Mouse (Mus musculus): ENCODE results near the gene Sec22a. TPM values are rescaled to one million over a fixed set of nuclear protein-coding genes. Genes with fewer than 3 reads are reported as not detected.

The Sec22a gene
- 43.6 and 44.3 TPM in 2 replicates for polyA plus RNA-seq (2015; fragmentation: Nextera tagmentation; extraction: Ambion mirVana)

DNA sequence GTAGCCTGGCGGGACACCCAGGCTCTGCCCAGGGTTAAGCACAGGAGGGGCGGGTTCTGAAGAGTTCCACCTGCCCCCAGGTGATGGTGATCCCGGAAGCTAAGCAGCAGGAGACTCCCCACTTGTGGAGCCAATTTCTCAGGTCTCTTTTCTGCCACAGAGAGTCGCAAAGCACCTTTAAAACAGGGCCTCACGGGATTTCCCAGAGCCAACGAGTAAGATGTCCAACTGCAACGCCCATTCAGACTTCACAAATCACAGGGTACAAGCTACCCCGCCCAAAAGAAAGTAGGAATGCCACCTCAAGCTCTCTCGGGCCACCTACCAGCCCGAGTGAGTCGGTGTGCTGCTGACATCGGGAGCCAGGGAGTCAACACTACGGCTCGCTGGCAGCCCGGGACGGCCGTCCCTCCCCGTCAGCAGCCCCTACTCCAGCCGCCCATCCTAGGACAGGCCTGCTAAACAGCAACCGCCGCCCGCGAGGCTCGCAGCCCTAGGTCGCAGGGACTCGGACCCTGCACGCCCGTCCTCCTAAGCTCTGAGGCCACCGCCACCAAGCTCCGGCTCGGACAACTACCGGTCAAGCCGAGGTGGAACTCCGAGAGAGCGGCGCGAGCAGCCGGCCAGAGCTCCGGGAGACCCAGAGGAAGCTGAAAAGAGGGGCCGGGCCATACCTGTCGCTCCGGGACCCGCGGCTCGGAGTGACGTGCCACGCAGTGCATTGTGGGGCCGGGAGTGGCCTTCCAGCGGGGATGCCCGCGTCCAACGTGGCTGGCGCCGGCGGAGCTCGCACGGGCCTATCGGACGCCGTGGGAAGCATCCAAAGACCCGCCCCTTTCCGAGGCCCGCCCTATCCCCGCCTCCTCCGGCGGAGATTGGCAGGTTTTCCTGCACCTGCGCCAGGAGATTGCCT is at the start of gene Sec22a:
Gene Sec22a (minus strand): TSS at position 769 of the 913 bp plus-strand sequence.
- WGBS, result under 1% methylated on average over 67 of the region's 67 CpGs
- peaks cover 17% of the 10 kb centered on the region for H3K4me1 ChIP-seq (replicated peaks)
- peak within 1 kb of the TSS; percentile 70 for H3K4me3 ChIP-seq
- peak within 1 kb of the TSS; percentile 91 for H3K9ac ChIP-seq
- H3K27ac ChIP-seq, result peak within 1 kb of the TSS; percentile 89
- peak within 1 kb of the TSS; percentile 92 for H3K4me2 ChIP-seq
- no peaks in the 10 kb centered on the region for H3K9me3 ChIP-seq
- H3K36me3 ChIP-seq, result peaks cover 9% of the 10 kb centered on the region; the same call in 1 of the 2 replicates
- H3K27me3 ChIP-seq, result no peaks in the 10 kb centered on the region
- peak; percentile 100 for ATAC-seq (ENCODE audit: low FRiP score)

DNA sequence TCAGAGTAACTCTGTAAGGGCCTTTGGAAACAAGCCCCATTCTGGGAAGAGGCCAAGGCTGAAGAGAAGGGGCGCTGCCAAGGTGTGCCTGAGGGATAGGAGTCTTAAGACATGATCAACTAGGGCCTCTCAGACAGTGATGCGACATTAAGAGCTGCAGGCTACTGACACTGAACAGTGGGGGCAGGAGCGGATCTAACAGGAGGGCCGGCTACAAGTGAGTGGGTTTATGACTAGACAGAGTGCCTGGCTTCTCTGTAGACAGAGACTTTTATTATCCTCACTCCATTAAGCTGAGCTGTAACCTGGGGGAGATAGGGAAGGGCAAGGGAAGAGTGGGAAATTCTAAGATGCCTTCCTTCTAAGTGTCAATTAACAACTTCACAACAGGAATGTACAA is 43.0 kb upstream of the Sec22a start:
- Histone ChIP-seq H3K4me2 (no peak overlapping the region), H3K4me3 (no peak overlapping the region), H3K9me3 (no peaks in the 10 kb centered on the region), H3K27me3 (no peaks in the 10 kb centered on the region), H3K4me1 (replicated peaks) (peaks cover 10% of the 10 kb centered on the region; the same call in 1 of the 2 replicates), H3K36me3 (peaks cover 4% of the 10 kb centered on the region; the same call in 1 of the 2 replicates), H3K27ac (no peak overlapping the region), H3K9ac (no peak overlapping the region)
- 63% methylated on average over 4 of the region's 4 CpGs for WGBS
- 0 out of 2 replicates have a peak, but pooled peaks have one; percentile 39 for ATAC-seq (ENCODE audit: low FRiP score)

DNA sequence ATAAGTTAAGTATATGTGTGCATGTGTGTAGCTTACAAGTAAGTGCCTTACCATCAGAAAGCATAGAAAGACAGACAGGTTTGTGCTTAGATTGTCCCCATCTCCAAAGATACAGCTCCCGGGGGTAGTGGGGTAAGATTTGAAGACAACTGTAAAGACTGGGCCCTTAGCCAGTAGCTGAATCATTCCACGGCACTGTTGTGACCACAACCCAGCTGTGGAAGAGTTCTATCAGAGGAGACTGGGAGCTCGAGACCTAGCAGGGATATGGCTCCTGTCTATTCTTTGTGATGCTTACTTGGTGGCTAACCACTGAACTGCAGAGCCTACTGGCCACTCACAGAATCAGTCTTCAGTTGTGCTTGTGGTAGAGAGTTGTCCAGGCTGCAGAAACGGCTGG is 42.4 kb upstream of the Sec22a start:
- H3K36me3 ChIP-seq, result peaks cover 4% of the 10 kb centered on the region; the same call in 1 of the 2 replicates
- H3K4me3 ChIP-seq, result no peak overlapping the region
- H3K4me1 ChIP-seq (replicated peaks), result peaks cover 10% of the 10 kb centered on the region; the same call in 1 of the 2 replicates
- H3K4me2 ChIP-seq, result no peak overlapping the region
- H3K27ac ChIP-seq, result no peak overlapping the region
- H3K9ac ChIP-seq, result no peak overlapping the region
- no peaks in the 10 kb centered on the region for H3K9me3 ChIP-seq
- WGBS, result 89% methylated on average over 4 of the region's 4 CpGs
- ATAC-seq (ENCODE audit: low FRiP score), result no peak
- no peaks in the 10 kb centered on the region for H3K27me3 ChIP-seq

DNA sequence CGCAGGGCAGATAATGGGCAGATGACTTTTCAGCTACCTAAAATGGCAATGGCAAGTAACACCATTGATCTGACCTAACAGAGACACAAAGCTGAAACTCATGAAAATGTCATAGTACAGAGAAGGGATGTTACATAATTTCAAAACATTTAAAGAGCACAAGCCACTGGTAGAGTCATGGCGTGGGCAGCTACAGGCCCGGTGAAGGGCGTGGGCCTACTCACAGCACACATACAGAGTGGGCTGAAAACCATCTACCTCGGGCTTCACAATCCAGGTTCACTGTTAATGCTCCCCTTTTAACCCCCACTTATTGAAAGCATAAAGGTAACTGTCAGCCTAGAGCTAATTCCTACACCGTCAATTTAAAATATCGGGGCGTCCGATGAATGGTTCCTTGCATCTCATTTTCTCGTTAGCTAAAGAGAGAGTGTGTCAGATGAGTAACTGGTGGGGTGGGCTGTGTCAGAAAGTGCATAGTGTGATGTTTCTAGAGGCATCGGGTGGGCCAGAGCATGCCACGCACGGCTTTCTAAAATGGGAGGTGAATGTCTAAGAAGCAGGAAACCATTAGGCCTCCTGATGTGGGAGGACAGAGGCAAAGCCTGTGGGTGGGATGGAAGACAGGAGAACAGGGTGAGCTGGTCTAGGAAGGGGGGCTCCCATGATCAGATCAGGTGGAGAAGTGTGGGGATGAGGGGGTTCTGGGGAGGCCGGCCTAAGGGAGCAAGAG is 41.8 kb upstream of the Sec22a start:
- Histone ChIP-seq H3K9me3 (no peaks in the 10 kb centered on the region), H3K4me2 (no peak overlapping the region), H3K4me3 (no peak overlapping the region), H3K9ac (no peak overlapping the region), H3K36me3 (peaks cover 4% of the 10 kb centered on the region; the same call in 1 of the 2 replicates), H3K27me3 (no peaks in the 10 kb centered on the region), H3K4me1 (replicated peaks) (peaks cover 10% of the 10 kb centered on the region; the same call in 1 of the 2 replicates), H3K27ac (no peak overlapping the region)
- WGBS, result 89% methylated on average over 14 of the region's 14 CpGs
- no peak for ATAC-seq (ENCODE audit: low FRiP score)

DNA sequence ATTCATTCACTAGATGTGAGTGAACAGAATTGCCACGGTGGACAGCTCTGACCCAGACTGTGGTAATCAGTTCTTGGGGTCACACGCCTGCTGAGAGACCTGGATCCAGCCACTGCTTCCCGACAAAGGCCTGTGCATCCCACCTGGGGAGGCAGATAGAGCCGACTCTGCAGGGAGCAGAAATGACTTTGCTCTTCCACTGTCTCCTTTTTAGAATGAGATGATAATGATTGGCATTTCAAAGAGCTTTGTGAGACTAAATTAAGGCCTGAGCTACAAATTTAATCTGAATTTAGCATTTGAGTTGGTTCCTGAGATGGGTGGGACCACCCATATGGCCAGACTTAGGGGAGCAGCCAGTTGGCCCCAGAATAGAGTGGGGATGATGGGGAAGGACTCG is 41.1 kb upstream of the Sec22a start:
- no peak for ATAC-seq (ENCODE audit: low FRiP score)
- H3K36me3 ChIP-seq, result peaks cover 4% of the 10 kb centered on the region; the same call in 1 of the 2 replicates
- H3K4me3 ChIP-seq, result no peak overlapping the region
- no peak overlapping the region for H3K27ac ChIP-seq
- H3K27me3 ChIP-seq, result no peaks in the 10 kb centered on the region
- no peak overlapping the region for H3K9ac ChIP-seq
- H3K9me3 ChIP-seq, result no peaks in the 10 kb centered on the region
- H3K4me2 ChIP-seq, result no peak overlapping the region
- 47% methylated on average over 5 of the region's 5 CpGs for WGBS
- H3K4me1 ChIP-seq (replicated peaks), result peaks cover 10% of the 10 kb centered on the region; the same call in 1 of the 2 replicates

DNA sequence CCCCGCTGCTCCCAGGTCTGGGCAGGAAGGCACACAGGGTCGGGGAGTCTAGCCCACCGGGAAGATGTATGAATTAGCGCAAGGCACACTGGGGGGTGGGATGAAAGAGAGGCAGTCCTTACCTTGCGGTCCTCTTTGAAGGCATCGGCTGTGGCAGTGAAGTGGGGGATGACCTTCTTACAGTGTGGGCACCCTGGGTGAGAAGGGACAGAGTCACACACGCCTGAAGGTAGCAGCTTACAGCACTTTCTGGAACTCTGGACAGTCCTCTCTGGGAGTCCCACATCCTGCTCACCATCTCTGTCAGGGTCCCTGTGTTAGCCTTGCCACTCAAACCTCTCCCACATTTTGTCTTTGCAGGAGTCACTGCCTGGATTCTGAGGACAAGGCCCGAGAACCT is 40.2 kb upstream of the Sec22a start:
- Histone ChIP-seq H3K4me2 (no peak overlapping the region), H3K4me1 (replicated peaks) (peaks cover 10% of the 10 kb centered on the region; the same call in 1 of the 2 replicates), H3K27ac (no peak overlapping the region), H3K36me3 (peaks cover 4% of the 10 kb centered on the region; the same call in 1 of the 2 replicates), H3K9ac (no peak overlapping the region), H3K27me3 (no peaks in the 10 kb centered on the region), H3K4me3 (no peak overlapping the region), H3K9me3 (no peaks in the 10 kb centered on the region)
- no peak for ATAC-seq (ENCODE audit: low FRiP score)
- WGBS, result 90% methylated on average over 8 of the region's 8 CpGs

DNA sequence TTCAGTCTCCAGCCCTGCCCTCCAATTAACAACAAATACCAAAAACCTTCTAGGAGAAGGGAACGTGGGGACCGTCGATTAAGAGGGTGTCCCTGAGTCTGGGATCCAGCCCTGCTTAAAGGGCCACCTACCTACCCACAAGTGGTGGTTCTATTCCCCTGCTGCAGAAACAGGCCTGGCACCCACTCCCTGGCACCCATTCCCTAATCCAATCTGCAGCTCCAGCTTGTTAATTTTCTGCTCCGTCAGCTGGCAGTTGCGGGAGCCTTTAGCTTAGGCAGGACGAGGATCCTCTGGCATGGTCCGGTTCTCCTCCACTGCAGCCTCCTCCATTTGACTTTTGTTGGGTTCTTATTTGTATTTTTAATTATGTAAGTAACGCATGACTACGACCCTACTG is 39.6 kb upstream of the Sec22a start:
- H3K9me3 ChIP-seq, result no peaks in the 10 kb centered on the region
- WGBS, result 93% methylated on average over 9 of the region's 9 CpGs
- H3K27me3 ChIP-seq, result no peaks in the 10 kb centered on the region
- H3K4me2 ChIP-seq, result no peak overlapping the region
- no peak for ATAC-seq (ENCODE audit: low FRiP score)
- no peak overlapping the region for H3K27ac ChIP-seq
- no peak overlapping the region for H3K4me3 ChIP-seq
- H3K4me1 ChIP-seq (replicated peaks), result peaks cover 10% of the 10 kb centered on the region; the same call in 1 of the 2 replicates
- H3K9ac ChIP-seq, result no peak overlapping the region
- H3K36me3 ChIP-seq, result peaks cover 4% of the 10 kb centered on the region; the same call in 1 of the 2 replicates

DNA sequence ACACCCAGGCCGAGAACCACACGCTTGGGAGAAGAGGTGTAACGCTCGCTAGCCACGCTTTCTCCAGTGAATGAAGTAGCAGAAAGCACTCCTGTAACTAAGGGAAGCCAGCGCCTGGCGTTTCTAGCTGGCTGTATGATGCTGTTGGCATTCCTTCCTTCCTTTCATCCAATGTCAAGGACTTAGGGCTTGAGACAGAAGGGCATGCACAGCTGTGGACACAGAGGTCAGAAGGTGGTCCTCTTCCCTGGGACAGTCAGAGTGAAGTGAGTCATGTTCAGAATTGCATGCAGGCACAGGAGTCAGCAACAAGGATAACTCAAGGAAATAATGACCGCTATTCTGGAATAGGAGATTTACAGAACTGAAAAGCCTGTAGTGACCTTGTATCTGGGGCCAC is 29.1 kb upstream of the Sec22a start:
- ATAC-seq (ENCODE audit: low FRiP score), result no peak
- Histone ChIP-seq H3K27me3 (no peaks in the 10 kb centered on the region), H3K4me2 (no peak overlapping the region), H3K36me3 (peaks cover 10% of the 10 kb centered on the region), H3K27ac (no peak overlapping the region), H3K4me3 (no peak overlapping the region), H3K9ac (no peak overlapping the region), H3K9me3 (no peaks in the 10 kb centered on the region), H3K4me1 (replicated peaks) (no peaks in the 10 kb centered on the region)
- WGBS, result 85% methylated on average over 8 of the region's 8 CpGs

DNA sequence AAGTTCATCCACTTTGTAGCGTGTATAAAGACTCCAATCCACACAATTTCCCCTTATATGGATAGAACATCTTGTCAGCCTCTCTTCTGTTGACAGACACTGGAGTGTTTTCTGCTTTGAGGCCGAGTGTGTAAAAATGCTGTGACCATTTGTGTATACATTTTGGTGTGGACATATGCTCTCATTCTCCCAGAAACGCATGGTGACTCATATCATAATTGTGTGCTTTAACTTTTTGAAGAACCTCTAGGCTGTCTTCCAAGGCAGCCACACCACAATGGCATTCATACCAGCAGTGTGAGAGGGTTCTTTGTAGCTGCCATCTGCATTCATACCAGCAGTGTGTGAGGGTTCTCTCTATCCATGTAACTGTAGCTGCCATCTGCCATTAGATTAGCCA is 21.9 kb upstream of the Sec22a start:
- Histone ChIP-seq H3K4me1 (replicated peaks) (no peaks in the 10 kb centered on the region), H3K27ac (no peak overlapping the region), H3K36me3 (no peaks in the 10 kb centered on the region), H3K4me2 (no peak overlapping the region), H3K9me3 (no peaks in the 10 kb centered on the region), H3K4me3 (no peak overlapping the region), H3K27me3 (no peaks in the 10 kb centered on the region), H3K9ac (no peak overlapping the region)
- no peak for ATAC-seq (ENCODE audit: low FRiP score)
- 90% methylated on average over 3 of the region's 3 CpGs for WGBS

DNA sequence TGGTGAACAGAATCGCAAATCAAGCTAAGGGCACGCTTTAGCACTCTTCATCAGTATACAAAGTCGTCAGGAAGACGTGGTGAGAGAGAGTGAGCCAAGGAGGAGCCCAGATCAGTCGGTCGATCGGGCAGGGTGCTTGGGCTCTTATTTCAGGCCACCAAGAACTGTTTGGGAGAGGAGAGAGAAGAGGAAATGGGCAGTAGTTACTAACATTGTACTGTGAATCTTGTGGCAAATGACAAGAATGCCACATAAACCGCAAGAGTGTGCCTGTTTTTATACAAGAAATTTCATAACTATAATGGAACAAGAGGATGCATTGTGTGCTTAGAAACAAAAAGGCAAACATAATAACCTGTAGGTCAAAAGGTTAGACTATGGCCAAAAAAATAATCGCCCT is 16.3 kb upstream of the Sec22a start:
- Histone ChIP-seq H3K36me3 (no peaks in the 10 kb centered on the region), H3K4me3 (no peak overlapping the region), H3K4me1 (replicated peaks) (no peaks in the 10 kb centered on the region), H3K27ac (no peak overlapping the region), H3K27me3 (no peaks in the 10 kb centered on the region), H3K9ac (no peak overlapping the region), H3K9me3 (no peaks in the 10 kb centered on the region), H3K4me2 (no peak overlapping the region)
- 86% methylated on average over 9 of the region's 9 CpGs for WGBS
- no peak for ATAC-seq (ENCODE audit: low FRiP score)

DNA sequence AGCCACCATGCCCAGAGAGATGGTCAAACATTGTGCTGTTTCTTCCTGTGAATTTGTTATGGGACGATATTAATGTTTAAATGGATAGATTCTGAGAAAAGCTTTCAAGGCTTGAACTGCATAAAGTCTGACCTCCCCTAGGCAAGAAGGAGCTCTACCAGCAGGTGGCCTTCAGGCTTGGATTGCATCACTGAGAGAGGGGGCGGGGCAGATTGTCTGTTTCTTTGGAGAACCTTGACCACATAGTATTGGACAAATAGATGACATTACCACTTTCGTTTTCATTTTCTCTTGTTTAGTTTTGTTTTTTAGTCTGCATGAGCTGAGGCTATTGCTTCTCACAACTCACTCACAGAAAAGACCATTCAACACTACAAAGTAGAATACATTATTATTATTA is 15.6 kb upstream of the Sec22a start:
- H3K27me3 ChIP-seq, result no peaks in the 10 kb centered on the region
- no peaks in the 10 kb centered on the region for H3K36me3 ChIP-seq
- WGBS, result 89% methylated on average over 3 of the region's 3 CpGs
- no peak overlapping the region for H3K4me3 ChIP-seq
- no peak for ATAC-seq (ENCODE audit: low FRiP score)
- H3K9me3 ChIP-seq, result no peaks in the 10 kb centered on the region
- H3K9ac ChIP-seq, result no peak overlapping the region
- no peak overlapping the region for H3K27ac ChIP-seq
- H3K4me1 ChIP-seq (replicated peaks), result no peaks in the 10 kb centered on the region
- H3K4me2 ChIP-seq, result no peak overlapping the region

DNA sequence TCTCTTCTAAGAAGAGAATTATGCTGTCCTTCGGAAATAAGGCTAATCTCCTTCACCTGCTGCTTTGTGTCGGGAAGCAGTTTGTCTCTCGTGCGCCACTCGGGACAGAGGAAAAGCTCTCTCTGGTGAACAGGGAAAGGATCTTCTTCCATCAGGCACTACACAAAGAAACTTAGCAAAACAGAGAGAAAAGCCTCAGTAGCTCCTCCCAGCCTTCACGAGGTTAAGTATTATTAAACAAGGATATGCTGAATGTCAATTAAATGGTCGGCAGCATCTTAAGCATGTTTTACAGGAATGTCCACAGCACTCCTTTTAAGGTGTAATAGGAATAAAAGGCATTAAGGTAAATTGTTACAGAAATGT is 328 bp upstream of the Sec22a start:
- Histone ChIP-seq H3K27me3 (no peaks in the 10 kb centered on the region), H3K4me3 (peak overlapping the region; percentile 70), H3K36me3 (peaks cover 9% of the 10 kb centered on the region; the same call in 1 of the 2 replicates), H3K4me1 (replicated peaks) (peaks cover 17% of the 10 kb centered on the region), H3K4me2 (peak overlapping the region; percentile 92), H3K9me3 (no peaks in the 10 kb centered on the region), H3K27ac (peak overlapping the region; percentile 89), H3K9ac (peak overlapping the region; percentile 68)
- under 1% methylated on average over 7 of the region's 7 CpGs for WGBS
- ATAC-seq (ENCODE audit: low FRiP score), result no peak; the same call in 1 of the 2 replicates

Measured in hindbrain, embryonic 13.5 days (tissue).